Mouse (Mus musculus) heart, embryonic 11.5 days (tissue): ENCODE measurements around the gene Slc13a5. TPM values are rescaled to one million over a fixed set of nuclear protein-coding genes. Genes with fewer than 3 reads are reported as not detected.

ENCODE experiments used
- ATAC-seq: fragments of 200-750 bp; cut with Nextera tagmentation; replicated peaks from 2 replicates; pipeline ENCODE4 v1.8.0; 2017; ENCODE audit warnings: moderate library complexity; ENCODE audit not compliant: insufficient number of reproducible peaks, low FRiP score, low TSS enrichment
- H3K27ac ChIP-seq: fragments of 300-500 bp; sonication (generic); 2 replicates; pipeline ENCODE4 v1.5.1; 2014; ENCODE audit warnings: mild to moderate bottlenecking, low read depth, low read length
- H3K27me3 ChIP-seq: fragments of 300-500 bp; sonication (generic); 2 replicates; pipeline ENCODE4 v1.6.1; 2014; ENCODE audit warnings: mild to moderate bottlenecking, low read length, mixed read lengths; ENCODE audit not compliant: control insufficient read depth, insufficient read depth
- H3K36me3 ChIP-seq: fragments of 300-500 bp; sonication (generic); 2 replicates; pipeline ENCODE4 v1.6.1; 2014; ENCODE audit warnings: mild to moderate bottlenecking, low read length, moderate library complexity, mixed read lengths; ENCODE audit not compliant: control insufficient read depth, insufficient read depth
- H3K4me1 ChIP-seq: fragments of 300-500 bp; sonication (generic); 2 replicates; pipeline ENCODE4 v1.6.1; 2014; ENCODE audit warnings: low read length; ENCODE audit not compliant: control insufficient read depth, insufficient read depth
- H3K4me2 ChIP-seq: fragments of 300-500 bp; sonication (generic); 2 replicates; pipeline ENCODE4 v1.6.1; 2014; ENCODE audit warnings: mild to moderate bottlenecking, moderate library complexity
- H3K4me3 ChIP-seq: fragments of 300-500 bp; sonication (generic); 2 replicates; pipeline ENCODE4 v1.5.1; 2014; ENCODE audit warnings: low read depth, low read length
- H3K9ac ChIP-seq: fragments of 300-500 bp; sonication (generic); 2 replicates; pipeline ENCODE4 v1.6.1; 2014; ENCODE audit warnings: mild to moderate bottlenecking, low read depth, low read length, moderate library complexity
- H3K9me3 ChIP-seq: fragments of 300-500 bp; sonication (generic); replicated peaks from 2 replicates; pipeline ENCODE4 v1.6.1; 2016; ENCODE audit warnings: low read length; ENCODE audit not compliant: control insufficient read depth
- WGBS: fragments of 180-500 bp; shearing (Covaris S2); extraction: QIAGEN DNeasy Blood & Tissue Kit; methylation state at CpG from one replicate; pipeline ENCODE4 v1.1.7; 2014; ENCODE audit not compliant: insufficient replicate concordance; 5-methylcytosine and 5-hydroxymethylcytosine counted together
- polyA plus RNA-seq: library from polyadenylated mRNA; unstranded; fragments of >200 nt; fragmentation: Nextera tagmentation; extraction: Ambion mirVana; gene quantifications from 2 replicates; pipeline ENCODE4 v1.2.1, GENCODE M21; 2014

The Slc13a5 gene
- polyA plus RNA-seq, 1 experiment from 2014 or later: 0.24 TPM

GRCm38 (mm10) chr11:72223414-72223813 lies 43.6 kb downstream of the Slc13a5 start:
- H3K9ac ChIP-seq: no peak overlapping the region
- no peak for ATAC-seq
- no peaks in the 10 kb centered on the region for H3K4me1 ChIP-seq
- H3K9me3 ChIP-seq: no peaks in the 10 kb centered on the region
- H3K27me3 ChIP-seq: no peaks in the 10 kb centered on the region
- no peaks in the 10 kb centered on the region for H3K36me3 ChIP-seq
- H3K4me2 ChIP-seq: no peak overlapping the region
- H3K27ac ChIP-seq: no peak overlapping the region
- H3K4me3 ChIP-seq: no peak overlapping the region
- 80% methylated on average over 4 of the region's 4 CpGs for WGBS

GRCm38 (mm10) chr11:72221278-72221677 lies 45.7 kb downstream of the Slc13a5 start:
- no peaks in the 10 kb centered on the region for H3K4me1 ChIP-seq
- ATAC-seq: no peak

GRCm38 (mm10) chr11:72217116-72217515 lies 49.9 kb downstream of the Slc13a5 start:
- H3K9ac ChIP-seq: no peak overlapping the region
- H3K27ac ChIP-seq: no peak overlapping the region
- 79% methylated on average over 5 of the region's 5 CpGs for whole genome bisulfite sequencing
- H3K27me3 ChIP-seq: no peaks in the 10 kb centered on the region
- ATAC-seq: no peak
- no peaks in the 10 kb centered on the region for H3K36me3 ChIP-seq
- no peak overlapping the region for H3K4me2 ChIP-seq
- H3K4me3 ChIP-seq: no peak overlapping the region
- H3K9me3 ChIP-seq: no peaks in the 10 kb centered on the region
- peaks cover 9% of the 10 kb centered on the region for H3K4me1 ChIP-seq

More at GRCm38 (mm10) chr11:72221278-72221677, 45.7 kb downstream of the Slc13a5 start:
- Histone ChIP-seq H3K4me3 (no peak overlapping the region), H3K27me3 (no peaks in the 10 kb centered on the region), H3K4me2 (no peak overlapping the region), H3K36me3 (no peaks in the 10 kb centered on the region), H3K9me3 (no peaks in the 10 kb centered on the region), H3K9ac (no peak overlapping the region), H3K27ac (no peak overlapping the region)
- WGBS: 13% methylated on average over 6 of the region's 6 CpGs

- Histone ChIP-seq H3K4me2 (peak within 1 kb of the TSS; percentile 97), H3K4me1 (peaks cover 9% of the 10 kb centered on the region), H3K27me3 (no peaks in the 10 kb centered on the region), H3K4me3 (peak within 1 kb of the TSS; percentile 81), H3K9ac (peak within 1 kb of the TSS; percentile 74), H3K36me3 (peaks cover 9% of the 10 kb centered on the region), H3K9me3 (no peaks in the 10 kb centered on the region), H3K27ac (peak within 1 kb of the TSS; percentile 69; the same call in 1 of the 2 replicates)
- 4% methylated on average over 29 of the region's 29 CpGs for WGBS
- peak; percentile 76 for ATAC-seq
Observed at GRCm38 (mm10) chr11:72215410-72215797, 51.6 kb downstream of the Slc13a5 start, which contains the start of gene Med31. Gene Med31 (minus strand): TSS chr11:72215592.

GRCm38 (mm10) chr11:72214591-72215409 lies 52.2 kb downstream of the Slc13a5 start:
- Histone ChIP-seq H3K27ac (peak overlapping the region; percentile 69; the same call in 1 of the 2 replicates), H3K4me3 (peak overlapping the region; percentile 81), H3K4me2 (peak overlapping the region; percentile 97), H3K27me3 (no peaks in the 10 kb centered on the region), H3K9ac (peak overlapping the region; percentile 74), H3K9me3 (no peaks in the 10 kb centered on the region), H3K36me3 (peaks cover 12% of the 10 kb centered on the region), H3K4me1 (peaks cover 9% of the 10 kb centered on the region)
- ATAC-seq: peak; percentile 94
- 1% methylated on average over 51 of the region's 51 CpGs for WGBS

GRCm38 (mm10) chr11:72207834-72208377 lies 59.1 kb downstream of the Slc13a5 start:
- Histone ChIP-seq H3K36me3 (peaks cover 12% of the 10 kb centered on the region), H3K4me3 (peak overlapping the region; percentile 91), H3K4me2 (peak overlapping the region; percentile 94), H3K4me1 (peaks cover 9% of the 10 kb centered on the region), H3K27ac (no peak overlapping the region), H3K27me3 (no peaks in the 10 kb centered on the region), H3K9me3 (no peaks in the 10 kb centered on the region), H3K9ac (peak overlapping the region; percentile 70)
- 14% methylated on average over 17 of the region's 17 CpGs for WGBS
- no peak for ATAC-seq

GRCm38 (mm10) chr11:72207204-72207833 lies 59.7 kb downstream of the Slc13a5 start, which contains the start of the genes 4933427D14Rik and Txndc17:
Gene 4933427D14Rik (minus strand): TSS chr11:72207459.
Gene Txndc17 (plus strand): TSS chr11:72207547.
- H3K9me3 ChIP-seq: no peaks in the 10 kb centered on the region
- peak; percentile 91 for ATAC-seq
- peaks cover 9% of the 10 kb centered on the region for H3K4me1 ChIP-seq
- WGBS: under 1% methylated on average over 42 of the region's 42 CpGs
- no peaks in the 10 kb centered on the region for H3K27me3 ChIP-seq
- H3K36me3 ChIP-seq: peaks cover 12% of the 10 kb centered on the region
- peak within 1 kb of the TSS; percentile 91 for H3K4me3 ChIP-seq
- H3K4me2 ChIP-seq: peak within 1 kb of the TSS; percentile 94
- H3K27ac ChIP-seq: peak within 1 kb of the TSS; percentile 54; the same call in 1 of the 2 replicates
- H3K9ac ChIP-seq: peak within 1 kb of the TSS; percentile 70
